Mouse (Mus musculus) right cerebral cortex, adult 2 months (tissue): Measurements from ENCODE around the gene Ublcp1.

Source experiments
- DNase-seq, 2 experiments: peaks; one replicate each; pipeline ENCODE4 v3.0.0; 2021 to 2022; ENCODE audit warnings: low spot score in 2 of 2

Gene Ublcp1

DNA sequence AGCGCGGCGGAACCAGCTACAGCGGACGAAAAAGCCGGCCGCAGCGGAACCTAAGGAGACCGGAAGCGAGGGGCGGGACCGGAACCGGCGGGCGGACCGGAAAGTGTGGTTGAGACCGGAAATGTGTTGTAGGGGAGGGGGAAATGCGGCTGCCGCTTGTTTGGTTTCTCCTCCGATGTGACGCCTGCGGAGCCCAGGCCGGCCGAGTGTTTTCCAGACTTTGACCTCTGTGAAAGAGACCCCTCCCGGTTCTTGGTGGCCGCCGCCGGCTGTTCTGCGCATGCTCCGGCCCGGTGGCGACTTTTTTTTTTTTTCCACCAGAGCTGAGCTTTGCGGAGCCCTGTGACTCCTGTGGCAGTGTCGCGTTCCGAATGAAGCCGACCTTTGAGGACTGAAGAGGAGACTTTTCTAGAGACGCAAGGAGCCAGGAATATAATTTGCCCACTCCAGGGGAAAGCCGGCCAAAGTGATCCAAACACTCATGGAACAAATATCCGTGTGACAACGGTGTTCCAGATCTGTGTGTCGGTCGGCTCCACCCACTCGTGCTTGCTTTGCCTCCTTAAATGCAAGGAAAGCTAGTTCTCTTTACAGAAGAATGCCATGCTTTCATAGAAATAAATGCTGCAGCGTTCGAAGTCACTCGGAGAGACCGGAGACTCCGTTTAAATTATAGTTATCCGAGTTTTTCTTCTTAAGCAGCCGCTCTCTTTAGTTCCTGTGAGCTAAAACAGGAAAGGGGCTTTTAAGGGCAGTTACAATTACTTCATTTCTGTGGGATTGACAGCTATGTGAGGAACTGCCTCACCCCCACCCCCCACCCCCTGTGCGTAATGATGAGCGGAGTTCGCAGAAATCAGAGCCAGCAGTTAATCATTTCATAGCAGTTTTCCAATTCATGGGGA, at the start of gene Ublcp1:
Gene Ublcp1 (minus strand): TSS at position 67 of the 905 bp plus-strand sequence.
- DNase-seq, result peak; percentile 94

DNA sequence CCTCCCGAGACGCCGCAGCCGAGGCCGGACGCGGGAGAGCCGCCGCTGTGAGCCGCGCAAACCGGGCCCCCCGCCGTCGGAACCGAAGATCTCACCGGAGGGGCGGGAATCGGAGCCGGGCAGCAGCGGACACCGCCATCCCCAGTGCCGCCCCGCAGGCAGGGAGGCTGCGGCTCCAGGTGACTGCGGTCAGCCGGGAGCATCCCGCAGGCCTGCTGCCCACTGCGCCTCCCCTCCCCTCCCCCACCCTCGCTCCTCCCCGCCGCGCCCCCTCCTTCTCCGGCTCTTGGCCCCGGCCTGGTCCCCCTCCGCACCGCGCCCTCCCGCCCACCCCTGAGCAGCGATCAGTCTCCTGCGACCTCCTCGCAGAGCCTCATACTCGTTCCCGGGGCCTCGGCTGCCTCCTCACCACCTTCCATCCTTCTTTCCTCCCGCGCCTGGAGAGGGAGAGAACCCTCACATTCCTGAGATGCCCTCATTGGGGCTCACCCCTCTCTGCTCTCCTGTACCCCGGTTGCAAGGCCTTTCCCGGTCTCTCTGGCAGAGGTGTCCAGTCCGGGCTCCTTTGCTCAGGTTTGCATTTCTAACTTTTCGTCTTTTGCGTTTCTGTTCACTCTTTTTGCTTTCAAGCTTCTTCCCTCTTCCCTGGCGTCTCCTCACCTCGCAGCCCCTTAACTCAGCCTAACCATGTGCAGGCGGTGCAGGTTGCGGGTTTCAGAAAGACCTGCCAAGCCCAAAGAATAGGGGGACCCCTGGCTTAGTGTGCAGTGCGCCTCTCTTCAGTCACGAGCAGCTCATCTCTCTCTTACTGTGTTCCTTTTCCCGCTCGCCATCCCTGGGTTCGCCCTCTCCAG, 49.0 kb upstream of the Ublcp1 start:
- DNase-seq, result peak; percentile 31 to 43

DNA sequence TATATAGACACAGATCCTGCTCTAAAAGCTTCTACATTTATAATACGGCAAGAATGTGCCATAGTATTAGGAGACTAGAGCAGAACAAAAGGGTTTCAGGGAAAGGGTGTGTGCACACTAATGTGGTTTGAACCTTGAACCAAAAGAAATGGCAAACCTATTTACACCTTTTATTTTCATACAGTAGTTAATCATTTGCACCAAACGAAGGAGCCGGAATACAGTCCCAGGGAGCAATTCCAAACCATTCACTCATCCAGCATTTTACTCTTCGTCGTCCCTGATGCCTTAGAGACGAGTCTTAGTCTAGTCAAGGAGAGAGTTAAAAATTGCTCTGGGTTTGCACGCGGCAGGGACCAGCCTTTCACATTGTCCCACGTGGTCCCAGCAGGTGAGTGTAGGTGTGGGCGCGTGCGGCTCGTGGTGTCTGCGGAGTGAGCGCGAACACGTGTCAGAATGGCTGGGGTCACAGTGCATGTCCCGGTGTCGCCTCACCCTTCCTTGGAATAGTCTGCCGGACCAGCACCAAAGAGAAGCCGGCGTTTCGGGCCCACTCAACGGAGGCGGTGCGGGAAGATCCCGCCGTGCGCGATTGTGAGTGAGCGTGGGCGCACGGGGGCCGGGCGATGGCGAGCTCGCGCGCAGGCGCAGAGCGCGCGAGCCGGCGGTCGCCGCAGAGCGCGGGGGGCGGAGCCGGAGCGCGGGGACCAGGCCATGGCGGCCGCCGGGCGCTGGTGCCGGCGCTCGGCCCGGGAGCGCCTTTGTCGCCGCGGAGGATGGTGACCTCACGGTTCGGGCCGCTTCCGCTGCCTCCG, 48.2 kb upstream of the Ublcp1 start, which contains the start of gene Rnf145:
Gene Rnf145 (plus strand): TSS at position 684 of the 815 bp plus-strand sequence.
- DNase-seq, result peak; percentile 78 to 86

DNA sequence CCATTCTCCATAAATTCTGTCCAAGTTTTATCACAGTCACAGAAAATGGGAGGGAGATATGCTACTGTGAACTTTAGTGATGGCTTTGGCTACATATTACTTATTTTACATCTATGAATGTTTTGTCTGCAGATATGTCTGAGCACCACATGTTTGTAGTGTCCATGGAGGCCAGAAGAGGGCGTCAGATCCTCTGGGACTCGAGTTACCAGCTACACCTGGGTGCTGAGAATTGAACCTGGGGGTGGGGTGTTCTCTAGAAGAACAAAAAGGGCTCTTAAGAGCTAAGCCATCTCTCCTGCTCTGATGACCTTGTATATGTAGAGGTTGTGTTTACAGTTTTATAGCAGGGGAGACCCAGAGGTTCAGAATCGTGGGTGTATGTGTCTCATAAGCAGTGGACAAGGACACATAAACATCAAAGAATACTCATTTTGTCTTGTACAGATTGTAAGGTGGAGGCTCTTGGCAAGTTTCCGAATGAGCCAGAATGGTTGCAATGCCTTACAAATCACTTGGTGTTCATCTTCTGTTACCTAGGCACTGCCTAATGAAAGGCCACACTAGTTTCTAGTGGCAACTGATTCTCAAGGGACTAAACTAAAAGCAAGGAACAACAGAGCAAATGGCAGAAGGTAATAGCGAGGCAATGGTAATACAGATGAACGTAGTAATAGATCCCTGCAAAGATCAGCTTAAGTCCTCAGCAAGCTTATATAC, 47.4 kb upstream of the Ublcp1 start:
- no peak for DNase-seq

DNA sequence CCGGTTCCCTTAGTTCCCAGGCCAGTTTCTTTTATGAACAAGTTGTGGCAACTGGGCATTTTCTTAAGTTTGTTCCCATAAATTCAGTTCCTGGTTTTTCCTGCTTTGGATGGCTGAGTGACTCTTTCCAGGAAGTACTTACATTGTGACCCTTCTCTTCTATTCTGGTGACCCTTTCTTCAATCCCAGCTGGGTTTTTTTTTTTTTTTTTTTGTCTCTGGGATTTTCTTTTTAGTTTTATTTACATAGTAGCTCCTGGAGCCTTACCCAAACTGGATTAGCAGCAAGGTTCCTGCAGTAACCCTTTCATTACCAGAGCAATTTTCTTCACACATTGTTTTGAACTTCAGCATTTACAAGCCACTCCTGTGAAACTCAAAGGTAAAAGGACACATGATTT, 46.1 kb upstream of the Ublcp1 start:
- no peak for DNase-seq

DNA sequence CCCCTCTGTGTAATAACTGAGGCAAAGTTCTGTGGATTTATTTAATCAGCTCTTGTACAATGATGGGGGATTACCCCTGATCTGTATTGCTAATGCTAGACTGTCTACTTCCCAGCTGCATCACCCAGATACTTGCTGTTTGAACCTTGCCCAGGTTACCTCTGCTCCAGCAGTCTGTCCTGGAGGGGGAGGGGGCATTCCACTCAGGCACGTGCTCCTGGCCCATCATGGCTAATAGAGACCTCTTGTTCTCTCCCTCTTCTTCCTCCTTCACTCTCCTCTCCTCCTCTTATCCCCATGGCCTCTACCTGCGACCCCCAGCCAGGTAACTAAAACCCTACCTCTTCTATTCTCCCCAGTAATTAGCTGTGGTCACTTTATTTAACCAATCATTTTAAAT, 44.4 kb upstream of the Ublcp1 start:
- no peak for DNase-seq

DNA sequence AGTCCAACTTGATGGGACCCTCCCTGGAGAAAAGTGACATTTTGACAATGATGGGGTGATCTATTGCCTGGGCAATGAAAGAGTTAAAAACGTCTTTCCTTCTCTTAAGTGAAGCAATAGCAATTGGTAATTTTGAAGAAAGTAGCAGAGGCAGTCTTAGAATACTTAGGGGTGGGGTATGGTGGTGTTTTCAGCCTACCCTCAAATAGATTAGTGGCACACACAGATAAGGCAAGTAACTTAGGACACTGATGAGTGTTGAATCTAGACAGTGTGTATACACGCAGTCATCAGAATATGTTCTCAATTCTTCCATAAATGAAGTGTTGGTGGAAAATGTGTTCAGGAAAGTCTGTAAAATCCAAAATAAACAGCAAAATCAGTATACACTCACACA, 42.7 kb upstream of the Ublcp1 start:
- no peak for DNase-seq

DNA sequence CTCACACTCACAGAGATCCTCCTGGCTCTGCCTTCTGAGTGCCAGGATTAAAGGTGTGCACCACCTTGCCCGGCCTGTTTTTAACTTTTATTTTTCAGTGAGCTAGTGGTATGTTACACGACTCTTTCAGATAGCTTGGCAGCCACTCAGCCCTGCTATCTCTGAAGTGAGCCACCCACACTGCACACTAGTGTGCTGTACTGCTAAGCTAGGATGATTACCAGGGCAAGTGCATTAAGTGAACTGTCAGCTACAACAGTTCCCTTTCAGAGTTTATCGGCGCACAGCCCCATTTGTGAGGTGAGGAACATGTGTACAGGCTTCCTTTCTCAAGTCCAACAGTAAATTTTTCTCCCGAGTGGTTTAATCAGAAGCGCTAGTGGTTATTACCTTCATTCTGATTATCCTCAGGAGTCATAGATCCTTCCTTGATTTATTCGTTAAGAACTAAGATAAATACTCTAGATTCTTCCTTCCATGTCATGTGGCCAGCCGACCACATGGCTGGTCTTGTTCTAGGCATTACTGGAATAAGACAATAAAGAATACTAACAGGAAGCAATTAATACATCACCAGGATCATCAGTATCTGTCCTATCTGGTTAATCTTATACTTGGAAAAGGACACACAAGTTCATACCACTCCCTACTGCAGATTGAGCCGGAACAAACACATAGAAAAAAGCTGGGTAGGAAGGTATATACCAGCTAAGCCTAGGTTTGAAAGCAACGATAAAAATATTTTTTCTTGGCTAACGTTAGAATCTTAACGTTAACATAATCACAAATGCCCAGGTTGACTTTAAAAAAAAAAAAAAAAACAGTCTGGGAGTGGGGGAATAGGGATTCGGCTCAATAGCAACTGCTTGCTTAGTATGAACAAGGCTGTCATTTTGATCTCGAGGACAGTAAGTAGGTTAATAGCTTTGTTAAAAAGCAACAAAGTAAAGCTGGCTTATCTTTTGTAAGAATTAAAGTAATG, 42.0 kb upstream of the Ublcp1 start:
- DNase-seq, result no peak

DNA sequence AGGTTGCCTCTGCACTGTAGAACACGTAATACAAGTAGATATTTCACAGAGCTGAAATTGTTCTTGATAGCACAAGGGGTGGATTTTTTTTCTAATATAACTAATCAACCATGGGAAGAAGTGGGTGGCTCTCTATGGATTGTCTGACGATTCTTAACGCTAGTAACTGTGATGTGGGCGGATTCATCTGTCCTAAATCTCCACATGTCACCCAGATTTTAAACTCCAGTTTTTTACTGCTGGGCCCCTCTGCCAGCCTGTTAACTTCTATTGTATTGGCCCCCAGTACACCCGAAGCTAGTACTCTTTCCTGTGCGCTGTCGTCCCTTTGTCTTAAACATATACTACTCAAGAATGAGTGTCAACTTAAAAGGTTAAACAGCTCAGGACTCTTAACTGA, 40.1 kb upstream of the Ublcp1 start:
- no peak for DNase-seq

DNA sequence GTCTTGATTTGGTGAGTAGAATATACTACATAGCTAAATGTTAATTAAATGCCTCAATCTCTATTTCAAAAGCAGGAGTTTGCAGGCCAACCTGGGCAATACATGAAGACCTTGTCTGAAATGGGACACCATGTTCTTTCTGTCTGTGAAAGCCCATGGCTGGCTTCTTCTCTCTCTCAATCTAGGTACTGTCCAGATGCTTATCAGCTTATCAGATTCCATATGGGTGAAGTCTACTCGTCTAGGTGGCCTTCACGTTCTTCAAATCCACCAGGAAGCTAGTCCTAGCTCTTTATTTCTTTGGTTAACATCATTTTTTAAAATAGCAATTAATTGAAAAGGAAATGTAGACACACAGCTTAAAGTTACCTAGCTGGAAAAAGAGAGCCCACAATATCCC, 39.6 kb upstream of the Ublcp1 start:
- DNase-seq, result no peak

DNA sequence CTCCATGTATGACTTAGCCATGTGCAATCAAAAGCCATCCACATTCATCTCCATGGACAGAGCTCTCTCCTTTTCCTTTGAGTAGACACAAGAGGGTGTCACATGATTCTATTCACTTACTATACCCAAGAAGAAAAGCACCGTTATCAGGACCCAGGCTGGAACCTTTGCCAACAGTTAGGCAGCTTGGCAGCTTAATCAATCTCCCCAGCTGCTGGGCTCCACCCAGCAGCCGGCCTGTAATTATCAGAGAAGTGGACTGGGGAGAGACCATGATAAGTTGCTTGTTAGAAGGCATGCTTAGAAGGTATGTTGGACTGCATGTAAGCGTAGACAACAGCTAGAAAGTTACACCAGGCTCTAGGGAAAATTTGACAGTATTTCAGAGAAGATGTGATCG, 38.6 kb upstream of the Ublcp1 start:
- DNase-seq, result no peak

DNA sequence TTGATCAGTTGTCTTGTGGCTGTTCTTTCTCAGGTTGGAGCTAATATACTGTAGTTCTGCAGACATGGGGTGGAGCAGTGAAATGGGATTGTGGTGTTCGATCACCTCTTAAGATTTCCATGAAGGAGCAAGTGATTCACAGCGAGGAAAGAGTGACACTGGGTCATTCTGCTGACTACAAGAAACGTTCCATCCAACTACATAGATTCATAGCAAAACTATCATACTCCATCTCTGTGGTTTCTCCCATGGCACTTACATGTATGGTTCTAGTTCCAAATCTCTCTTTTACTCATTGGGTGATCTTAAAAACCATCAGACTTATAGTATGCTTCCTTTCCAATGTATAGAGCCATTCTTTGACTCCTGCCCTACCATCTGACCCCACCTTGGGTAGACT, 34.5 kb upstream of the Ublcp1 start:
- no peak for DNase-seq

DNA sequence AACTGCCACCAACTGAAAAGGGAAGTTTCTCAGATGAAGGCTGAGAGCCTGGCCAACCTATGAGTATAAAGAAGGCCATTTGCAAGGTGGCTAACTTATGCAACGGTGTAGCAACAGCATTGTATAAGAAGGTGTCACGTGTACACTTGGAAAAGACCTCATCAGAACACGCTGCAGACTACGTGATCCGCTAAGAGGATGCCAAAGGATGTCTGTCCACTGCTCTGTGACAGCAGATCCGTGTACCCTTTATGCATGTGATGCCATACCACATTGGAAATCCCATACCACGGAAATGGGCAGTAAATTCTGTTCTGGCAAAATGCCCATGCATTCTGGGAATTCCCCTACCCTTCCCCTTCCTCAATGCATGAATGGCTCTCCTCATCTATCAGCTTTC, 33.8 kb upstream of the Ublcp1 start:
- no peak for DNase-seq

DNA sequence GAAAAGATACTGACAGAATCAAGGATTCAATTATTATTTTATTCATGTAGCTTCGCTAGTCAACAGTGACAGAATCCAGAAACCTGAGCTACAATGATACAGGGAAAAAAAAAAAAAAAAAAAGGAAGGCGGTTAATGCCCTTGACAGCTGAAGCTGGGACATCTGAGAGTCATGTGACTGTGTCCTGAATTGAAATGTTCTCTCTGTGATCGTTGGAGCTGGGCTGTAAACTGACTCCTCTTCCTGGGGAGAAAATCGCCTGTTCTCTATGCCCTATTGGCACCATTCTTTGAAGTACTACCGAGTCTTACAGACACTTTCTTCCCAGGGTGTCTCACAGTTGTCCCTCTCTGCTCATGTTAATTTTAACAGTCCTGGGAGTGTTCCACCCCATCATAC, 32.6 kb upstream of the Ublcp1 start:
- no peak for DNase-seq

DNA sequence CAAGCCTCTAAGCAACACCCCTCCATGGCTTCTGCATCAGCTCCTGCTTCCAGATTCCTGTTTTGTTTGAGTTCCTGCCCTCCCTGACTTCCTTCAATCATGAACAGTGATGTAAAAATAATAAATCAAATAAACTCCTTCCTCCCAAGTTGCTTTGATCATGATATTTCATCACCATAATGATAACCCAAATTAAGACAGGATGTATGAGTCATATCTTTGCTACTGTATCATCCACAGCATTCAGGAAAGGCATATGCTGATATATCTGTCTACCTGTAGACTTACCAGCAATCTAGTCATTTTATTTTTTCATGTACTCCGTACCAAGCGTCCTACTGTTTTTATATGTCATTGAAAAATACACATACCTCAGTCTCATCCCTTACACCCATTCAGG, 31.2 kb upstream of the Ublcp1 start:
- DNase-seq, result no peak

DNA sequence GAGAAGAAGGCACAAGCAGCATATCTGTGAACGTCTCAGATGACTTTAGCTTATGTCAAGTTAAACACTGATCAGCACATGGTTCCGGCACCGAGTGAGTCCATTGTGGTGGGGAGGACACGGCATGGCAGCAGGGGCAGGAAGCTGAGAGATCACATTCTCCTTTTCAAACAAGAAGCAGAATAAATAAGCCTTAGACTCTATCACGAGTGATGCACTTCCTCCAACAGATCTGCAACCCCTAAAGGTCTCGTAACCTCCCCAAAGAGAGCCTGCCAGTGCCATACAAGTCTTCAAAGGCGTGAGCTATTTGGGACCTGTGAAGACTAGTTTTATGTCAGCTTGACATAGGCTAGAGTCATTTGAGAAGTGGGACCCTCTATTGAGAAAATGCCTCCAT, 30.7 kb upstream of the Ublcp1 start:
- no peak for DNase-seq

DNA sequence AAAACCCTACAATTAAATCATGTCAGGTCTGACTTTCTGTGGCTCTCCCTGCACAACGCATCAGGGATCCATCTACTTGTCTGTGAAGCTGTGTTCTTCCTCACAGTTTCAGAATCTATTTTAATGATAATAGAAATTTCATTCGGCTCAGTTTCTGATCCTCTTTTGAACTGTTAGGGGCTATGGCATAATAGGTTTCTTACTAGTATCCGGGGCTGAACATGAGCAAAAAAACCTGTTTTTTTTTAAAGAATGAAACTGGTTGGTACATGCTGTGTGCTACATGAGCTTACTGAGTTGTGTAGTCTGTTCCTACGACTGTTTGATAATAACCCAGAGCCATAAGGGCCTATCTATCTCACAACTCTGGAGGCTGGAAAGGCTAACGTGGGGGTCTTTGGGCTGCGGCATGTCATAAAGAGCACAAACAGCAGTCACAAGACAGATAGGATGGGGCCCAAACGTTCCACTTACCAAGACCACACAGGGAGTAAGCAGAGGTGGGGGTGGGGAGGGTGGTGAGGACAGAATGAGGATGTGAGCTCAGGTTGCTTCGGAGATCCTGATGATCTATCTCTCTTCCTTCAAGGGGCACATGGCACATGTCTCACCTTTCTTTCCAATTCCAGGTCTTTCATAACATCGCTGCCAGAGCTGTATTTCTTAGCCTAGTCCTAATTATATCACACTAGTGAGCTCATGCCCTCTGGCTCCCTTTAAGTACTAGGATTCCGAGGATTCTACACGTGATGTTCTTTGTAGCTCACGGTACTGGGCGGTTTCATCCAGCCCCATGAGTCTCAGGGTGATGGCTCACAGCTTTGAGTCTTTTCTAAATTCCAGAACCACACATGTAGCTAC, 28.3 kb upstream of the Ublcp1 start:
- DNase-seq, result no peak

DNA sequence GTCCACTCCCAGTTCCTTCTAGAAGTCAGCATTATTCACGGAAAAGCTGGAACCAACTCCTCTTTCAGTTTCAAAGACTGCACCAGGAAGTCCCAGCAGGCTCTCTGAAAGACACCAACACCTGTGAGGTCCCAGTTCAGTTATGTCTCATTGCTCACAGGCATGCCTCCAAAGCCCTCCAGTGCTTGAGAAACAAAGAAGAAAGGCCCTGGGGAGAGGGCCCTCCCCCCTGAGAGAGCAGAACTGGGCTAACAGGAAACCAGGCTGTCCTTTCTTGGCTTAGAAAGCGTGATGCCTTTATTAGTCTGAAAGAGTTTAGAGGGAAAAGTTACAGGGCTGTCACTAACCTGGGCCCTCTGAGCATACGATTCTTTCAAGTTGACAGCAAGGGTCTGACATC, 25.9 kb upstream of the Ublcp1 start:
- DNase-seq, result no peak
